Mouse (Mus musculus) embryonic facial prominence, embryonic 14.5 days (tissue): ENCODE data around the gene Cdk6. TPM values are rescaled to one million over a fixed set of nuclear protein-coding genes. Genes with fewer than 3 reads are reported as not detected.

Source experiments
- ATAC-seq: fragments of 200-750 bp; cut with Nextera tagmentation; 2 replicates; pipeline ENCODE4 v1.8.0; 2017; ENCODE audit warnings: low read depth, moderate number of reproducible peaks, moderate TSS enrichment
- DNase-seq: peaks from one replicate; pipeline ENCODE4 v3.0.0-alpha.2; 2015; ENCODE audit warnings: low spot score
- H3K27ac ChIP-seq: fragments of 300-500 bp; sonication (generic); replicated peaks from 2 replicates; pipeline ENCODE4 v1.5.1; 2014; ENCODE audit warnings: low read depth, mild to moderate bottlenecking, low read length, moderate library complexity
- H3K27me3 ChIP-seq: fragments of 300-500 bp; sonication (generic); replicated peaks from 2 replicates; pipeline ENCODE4 v1.6.1; 2014; ENCODE audit warnings: low read length; ENCODE audit not compliant: control insufficient read depth, insufficient read depth
- H3K36me3 ChIP-seq: fragments of 300-500 bp; sonication (generic); 2 replicates; pipeline ENCODE4 v1.6.1; 2014; ENCODE audit warnings: low read length, mixed read lengths; ENCODE audit not compliant: control insufficient read depth, insufficient read depth
- H3K4me1 ChIP-seq: fragments of 300-500 bp; sonication (generic); 2 replicates; pipeline ENCODE4 v1.6.1; 2014; ENCODE audit warnings: antibody characterized with exemption, low read length; ENCODE audit not compliant: control insufficient read depth, insufficient read depth
- H3K4me2 ChIP-seq: fragments of 300-500 bp; sonication (generic); 2 replicates; pipeline ENCODE4 v1.6.1; 2014; ENCODE audit warnings: low read depth, mild to moderate bottlenecking, low read length, moderate library complexity, mixed read lengths
- H3K4me3 ChIP-seq: fragments of 300-500 bp; sonication (generic); 2 replicates; pipeline ENCODE4 v1.5.1; 2014; ENCODE audit warnings: low read depth, mild to moderate bottlenecking, low read length
- H3K9ac ChIP-seq: fragments of 300-500 bp; sonication (generic); 2 replicates; pipeline ENCODE4 v1.6.1; 2014; ENCODE audit warnings: low read depth, mild to moderate bottlenecking, low read length, moderate library complexity, mixed read lengths
- H3K9me3 ChIP-seq: fragments of 300-500 bp; sonication (generic); 2 replicates; pipeline ENCODE4 v1.6.1; 2016; ENCODE audit warnings: low read length; ENCODE audit not compliant: control insufficient read depth
- WGBS: fragments of 180-500 bp; shearing (Covaris S2); extraction: QIAGEN DNeasy Blood & Tissue Kit; methylation state at CpG from one replicate; pipeline ENCODE4 v1.1.7; 2014; 5-methylcytosine and 5-hydroxymethylcytosine counted together
- polyA plus RNA-seq: library from polyadenylated mRNA; unstranded; fragments of >200 nt; fragmentation: Nextera tagmentation; extraction: Ambion mirVana; gene quantifications from 2 replicates; pipeline ENCODE4 v1.2.1, GENCODE M21; 2014

The Cdk6 gene
- polyA plus RNA-seq, 1 experiment from 2014 or later, result 21.3 TPM

DNA sequence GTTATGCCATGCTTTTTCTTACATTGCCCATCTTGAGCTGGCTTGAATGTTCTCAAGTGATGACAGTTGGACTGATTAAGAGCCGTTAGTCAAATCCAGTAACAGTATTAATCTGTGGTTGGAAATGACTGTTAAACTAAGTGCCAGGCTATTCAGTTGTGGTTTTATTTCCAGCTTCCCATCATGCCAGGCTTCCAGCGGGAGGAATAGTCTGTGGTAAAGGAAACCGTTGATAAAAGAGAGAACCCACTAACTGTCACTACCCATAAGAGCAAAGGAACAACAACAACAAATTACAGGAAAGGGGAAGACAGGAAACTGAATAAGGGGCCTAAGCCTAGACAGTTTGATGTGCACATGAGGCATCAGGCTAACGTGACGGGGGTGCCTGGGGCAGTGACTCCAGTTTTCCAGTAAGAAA lies 156.2 kb downstream of the Cdk6 start:
- no peak overlapping the region for H3K4me2 ChIP-seq
- H3K9me3 ChIP-seq, result no peaks in the 10 kb centered on the region
- DNase-seq, result no peak
- H3K27ac ChIP-seq, result no peak overlapping the region
- H3K4me1 ChIP-seq, result no peaks in the 10 kb centered on the region
- H3K4me3 ChIP-seq, result no peak overlapping the region
- 67% methylated on average over 5 of the region's 5 CpGs for WGBS
- no peaks in the 10 kb centered on the region for H3K36me3 ChIP-seq
- no peaks in the 10 kb centered on the region for H3K27me3 ChIP-seq
- H3K9ac ChIP-seq, result no peak overlapping the region
- ATAC-seq, result no peak

GRCm38 (mm10) chr5:3500298-3500697 lies 159.0 kb downstream of the Cdk6 start:
- no peaks in the 10 kb centered on the region for H3K36me3 ChIP-seq
- H3K4me2 ChIP-seq, result no peak overlapping the region
- no peak overlapping the region for H3K4me3 ChIP-seq
- ATAC-seq, result no peak
- H3K9ac ChIP-seq, result no peak overlapping the region
- WGBS, result 89% methylated on average over 5 of the region's 5 CpGs
- H3K27me3 ChIP-seq, result no peaks in the 10 kb centered on the region
- DNase-seq, result no peak
- H3K27ac ChIP-seq, result no peak overlapping the region
- H3K9me3 ChIP-seq, result no peaks in the 10 kb centered on the region
- H3K4me1 ChIP-seq, result no peaks in the 10 kb centered on the region

DNA sequence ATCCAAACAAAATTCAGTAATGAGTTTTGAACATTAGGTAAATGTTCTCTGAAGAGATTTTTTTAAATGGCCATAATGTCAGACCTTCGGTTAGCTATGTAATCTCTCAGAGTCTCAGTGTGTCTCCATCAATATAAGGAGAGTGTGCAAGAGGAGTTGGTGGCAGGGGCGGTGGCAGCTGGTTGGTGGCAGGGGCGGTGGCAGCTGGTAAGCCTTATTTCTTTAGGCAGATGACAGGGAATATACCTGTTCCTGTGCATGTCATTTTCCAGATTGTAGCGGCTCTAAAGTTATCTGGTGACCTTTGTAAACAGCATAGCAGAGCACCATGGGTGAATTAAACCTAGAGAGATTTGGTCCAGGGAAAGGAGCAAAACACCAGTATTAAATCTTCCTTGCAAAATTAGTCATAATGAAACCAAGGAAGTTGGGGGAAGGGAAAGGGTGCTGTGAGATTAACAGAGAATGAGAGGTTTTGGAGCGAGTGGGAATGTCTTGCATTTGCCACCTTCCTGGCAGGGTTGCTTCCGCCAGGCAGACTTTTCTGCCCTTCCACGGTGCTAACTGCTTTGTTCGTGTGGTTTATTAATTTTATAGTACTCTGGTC lies 159.8 kb downstream of the Cdk6 start:
- Histone ChIP-seq H3K27ac (no peak overlapping the region), H3K27me3 (no peaks in the 10 kb centered on the region), H3K4me1 (no peaks in the 10 kb centered on the region), H3K4me3 (no peak overlapping the region), H3K4me2 (no peak overlapping the region), H3K36me3 (no peaks in the 10 kb centered on the region), H3K9me3 (no peaks in the 10 kb centered on the region), H3K9ac (no peak overlapping the region)
- ATAC-seq (no peak), DNase-seq (no peak)
- 61% methylated on average over 8 of the region's 8 CpGs for WGBS

DNA sequence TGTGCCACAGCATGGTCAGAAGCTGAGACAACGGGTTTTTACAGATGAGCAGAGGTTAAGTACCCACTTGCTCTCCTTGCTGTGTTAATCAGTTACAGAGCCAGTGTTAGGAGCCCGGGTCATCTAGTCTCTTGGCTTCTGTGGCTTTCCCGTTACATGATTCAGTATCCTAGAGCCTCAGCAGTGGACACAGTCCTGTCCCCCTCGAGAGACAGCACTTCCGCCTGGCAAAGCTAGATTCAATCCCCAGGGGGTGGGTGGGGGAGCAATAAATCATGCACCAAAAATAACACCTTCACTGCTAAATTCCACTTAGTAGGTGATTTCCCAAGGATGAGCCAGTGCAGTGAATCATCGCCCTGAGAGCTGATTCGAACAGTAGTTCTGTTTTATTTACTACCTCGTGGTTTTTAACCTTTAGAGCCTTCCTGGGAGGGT lies 160.3 kb downstream of the Cdk6 start:
- Histone ChIP-seq H3K27me3 (no peaks in the 10 kb centered on the region), H3K9me3 (no peaks in the 10 kb centered on the region), H3K4me2 (no peak overlapping the region), H3K36me3 (no peaks in the 10 kb centered on the region), H3K4me1 (no peaks in the 10 kb centered on the region), H3K9ac (no peak overlapping the region), H3K4me3 (no peak overlapping the region), H3K27ac (no peak overlapping the region)
- WGBS, result 44% methylated on average over 8 of the region's 8 CpGs
- DNase-seq, result no peak
- ATAC-seq, result no peak

- H3K27me3 ChIP-seq, result no peaks in the 10 kb centered on the region
- H3K9me3 ChIP-seq, result no peaks in the 10 kb centered on the region
- H3K4me3 ChIP-seq, result no peak overlapping the region
- ATAC-seq (no peak), DNase-seq (peak; percentile 36)
- H3K4me1 ChIP-seq, result no peaks in the 10 kb centered on the region
- H3K4me2 ChIP-seq, result no peak overlapping the region
- no peak overlapping the region for H3K9ac ChIP-seq
- WGBS, result 58% methylated on average over 11 of the region's 11 CpGs
- H3K36me3 ChIP-seq, result no peaks in the 10 kb centered on the region
- H3K27ac ChIP-seq, result no peak overlapping the region
Observed at GRCm38 (mm10) chr5:3502610-3503350, 161.5 kb downstream of the Cdk6 start.

DNA sequence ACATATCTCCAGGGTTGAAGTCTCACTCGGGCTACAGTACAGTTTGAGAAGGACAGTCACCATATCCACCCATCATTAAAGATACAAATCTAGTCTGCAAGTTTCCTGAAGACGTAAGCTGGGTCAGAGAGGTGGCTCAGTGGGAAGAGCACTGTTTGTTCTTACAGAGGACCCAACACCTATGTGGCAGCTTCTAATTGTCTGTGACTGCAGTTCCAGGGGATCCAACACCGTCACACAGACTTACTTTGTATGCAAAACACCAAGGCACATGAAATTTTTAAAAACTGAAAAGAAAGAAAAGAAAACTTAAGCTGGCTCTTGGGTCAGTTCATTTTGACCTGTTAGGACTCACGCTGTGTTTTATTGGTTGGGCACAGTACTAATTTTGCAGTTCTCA lies 162.1 kb downstream of the Cdk6 start:
- Histone ChIP-seq H3K27me3 (no peaks in the 10 kb centered on the region), H3K4me3 (no peak overlapping the region), H3K9ac (no peak overlapping the region), H3K4me1 (no peaks in the 10 kb centered on the region), H3K27ac (no peak overlapping the region), H3K36me3 (no peaks in the 10 kb centered on the region), H3K4me2 (no peak overlapping the region), H3K9me3 (no peaks in the 10 kb centered on the region)
- DNase-seq (no peak), ATAC-seq (no peak)
- WGBS, result 77% methylated on average over 4 of the region's 4 CpGs

- Histone ChIP-seq H3K27me3 (no peaks in the 10 kb centered on the region), H3K4me2 (no peak overlapping the region), H3K9ac (no peak overlapping the region), H3K9me3 (no peaks in the 10 kb centered on the region), H3K36me3 (no peaks in the 10 kb centered on the region), H3K27ac (no peak overlapping the region), H3K4me3 (no peak overlapping the region), H3K4me1 (no peaks in the 10 kb centered on the region)
- 78% methylated on average over 9 of the region's 9 CpGs for WGBS
- no peak for DNase-seq
- ATAC-seq, result no peak
Observed at GRCm38 (mm10) chr5:3503836-3504323, 162.6 kb downstream of the Cdk6 start.

DNA sequence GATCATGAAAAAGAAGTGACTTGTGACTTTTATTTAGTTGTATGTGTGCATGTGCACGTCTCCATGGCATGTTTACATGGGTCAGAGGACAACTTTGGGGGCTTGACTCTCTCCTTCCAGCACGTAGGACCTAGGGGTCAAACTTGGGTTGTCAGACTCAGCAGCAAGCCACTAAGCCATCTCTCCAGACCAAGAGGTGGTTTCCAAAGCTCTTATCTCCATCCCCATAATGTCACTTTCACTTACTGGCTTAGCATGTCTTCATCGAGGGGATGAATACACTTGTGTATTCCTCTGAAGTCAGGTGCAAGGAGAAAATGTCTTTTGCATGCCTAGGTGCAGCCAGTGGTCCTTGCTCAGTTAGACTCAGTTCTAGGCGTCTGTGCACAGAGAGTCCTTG lies 163.2 kb downstream of the Cdk6 start:
- DNase-seq, result no peak
- Histone ChIP-seq H3K27me3 (no peaks in the 10 kb centered on the region), H3K36me3 (no peaks in the 10 kb centered on the region), H3K9me3 (no peaks in the 10 kb centered on the region), H3K4me2 (no peak overlapping the region), H3K9ac (no peak overlapping the region), H3K27ac (no peak overlapping the region), H3K4me1 (no peaks in the 10 kb centered on the region), H3K4me3 (no peak overlapping the region)
- 85% methylated on average over 4 of the region's 4 CpGs for WGBS
- no peak for ATAC-seq

DNA sequence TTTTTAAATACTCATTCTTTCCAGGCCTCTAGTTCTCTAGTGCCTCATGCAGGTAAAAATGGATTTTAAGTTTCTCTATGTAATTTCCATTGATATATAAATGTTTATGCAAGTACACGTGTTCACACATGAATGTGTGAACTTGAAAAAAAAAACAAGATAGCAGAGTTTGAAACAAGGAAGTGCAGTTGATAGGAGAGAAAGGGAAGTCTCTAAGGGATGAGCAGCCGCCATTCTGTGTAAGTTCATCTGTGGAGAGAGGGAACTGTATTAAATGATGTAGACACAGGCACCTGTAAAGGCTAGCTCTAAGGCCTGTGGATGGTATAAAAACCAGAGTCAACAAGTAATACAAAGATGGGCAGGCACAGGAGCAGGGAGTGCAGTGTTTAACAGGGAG lies 164.3 kb downstream of the Cdk6 start:
- Histone ChIP-seq H3K9me3 (no peaks in the 10 kb centered on the region), H3K4me2 (no peak overlapping the region), H3K27me3 (no peaks in the 10 kb centered on the region), H3K4me3 (no peak overlapping the region), H3K9ac (no peak overlapping the region), H3K36me3 (no peaks in the 10 kb centered on the region), H3K4me1 (peaks cover 2% of the 10 kb centered on the region; the same call in 1 of the 2 replicates), H3K27ac (no peak overlapping the region)
- ATAC-seq, result no peak
- 70% methylated on average over 2 of the region's 2 CpGs for WGBS
- no peak for DNase-seq
